Comparison of ENCODE assay signal across 7 mouse cellular contexts in genomic region chr16:22430211-22430951, GRCm38 (mm10). TPM values are rescaled to one million over a fixed set of nuclear protein-coding genes. Genes with fewer than 3 reads are reported as not detected.
DNase-seq lines count a peak whose midpoint lies in the region; ATAC-seq and TF ChIP-seq lines count a peak whose summit lies in the region.

No protein-coding gene starts in this region.

- TF ChIP-seq EP300 in liver, postnatal 0 days (IDR thresholded peaks at IDR 0.05; ENCODE audit: low read depth), result no peak

- H3K4me1 ChIP-seq in neural tube, embryonic 11.5 days (ENCODE audit: control insufficient read depth, insufficient read depth, low read length), result peaks cover 17% of the 10 kb centered on the region
- H3K4me1 ChIP-seq in hindbrain, embryonic 16.5 days (ENCODE audit: control insufficient read depth, insufficient read depth, low read depth, low read length), result peaks cover 37% of the 10 kb centered on the region
- peaks cover 29% of the 10 kb centered on the region for H3K4me1 ChIP-seq in neural tube, embryonic 14.5 days (ENCODE audit: control insufficient read depth, insufficient read depth, low read length)
- H3K4me1 ChIP-seq in liver, postnatal 0 days (ENCODE audit: insufficient read depth), result peaks cover 15% of the 10 kb centered on the region

- WGBS in neural tube, embryonic 11.5 days, result 71% methylated on average over 16 of the region's 16 CpGs
- 40% methylated on average over 16 of the region's 16 CpGs for WGBS in hindbrain, embryonic 16.5 days
- WGBS in neural tube, embryonic 14.5 days, result 34% methylated on average over 16 of the region's 16 CpGs
- WGBS in liver, postnatal 0 days (ENCODE audit: insufficient replicate concordance), result 76% methylated on average over 16 of the region's 16 CpGs

- TF ChIP-seq CTCF in liver, postnatal 0 days (IDR thresholded peaks at IDR 0.05; ENCODE audit: low read depth), result no peak

- no peak overlapping the region for H3K4me3 ChIP-seq in neural tube, embryonic 11.5 days (ENCODE audit: low read depth, low read length)
- no peak overlapping the region for H3K4me3 ChIP-seq in hindbrain, embryonic 16.5 days (ENCODE audit: low read length)
- no peak overlapping the region for H3K4me3 ChIP-seq in neural tube, embryonic 14.5 days (ENCODE audit: low read depth, low read length)
- no peak overlapping the region for H3K4me3 ChIP-seq in liver, postnatal 0 days (ENCODE audit: low read depth, low read length)

- 0 out of 2 replicates have a peak overlapping the region, but pooled peaks have one; percentile 1 for H3K27ac ChIP-seq in neural tube, embryonic 11.5 days (ENCODE audit: low read depth, low read length)
- peak overlapping the region; percentile 61 for H3K27ac ChIP-seq in hindbrain, embryonic 16.5 days (ENCODE audit: low read depth, low read length)
- peak overlapping the region; percentile 63 for H3K27ac ChIP-seq in neural tube, embryonic 14.5 days (ENCODE audit: low read depth, low read length)
- H3K27ac ChIP-seq in liver, postnatal 0 days (ENCODE audit: low read depth), result no peak overlapping the region

- no peaks in the 10 kb centered on the region for H3K36me3 ChIP-seq in neural tube, embryonic 11.5 days (ENCODE audit: control insufficient read depth, insufficient read depth, low read length)
- no peaks in the 10 kb centered on the region for H3K36me3 ChIP-seq in hindbrain, embryonic 16.5 days (ENCODE audit: control insufficient read depth, insufficient read depth, low read length)
- no peaks in the 10 kb centered on the region for H3K36me3 ChIP-seq in neural tube, embryonic 14.5 days (ENCODE audit: control insufficient read depth, insufficient read depth, low read length)
- no peaks in the 10 kb centered on the region for H3K36me3 ChIP-seq in liver, postnatal 0 days (replicated peaks; ENCODE audit: insufficient read depth, low read length)

- H3K9ac ChIP-seq in neural tube, embryonic 11.5 days (ENCODE audit: low read length), result no peak overlapping the region
- no peak overlapping the region for H3K9ac ChIP-seq in hindbrain, embryonic 16.5 days (ENCODE audit: low read depth, low read length)
- no peak overlapping the region for H3K9ac ChIP-seq in neural tube, embryonic 14.5 days (replicated peaks; ENCODE audit: low read depth, low read length)
- H3K9ac ChIP-seq in liver, postnatal 0 days (replicated peaks), result no peak overlapping the region

- ATAC-seq in neural tube, embryonic 11.5 days (ENCODE audit: insufficient read depth, low FRiP score, low TSS enrichment), result no peak
- no peak for ATAC-seq in hindbrain, embryonic 16.5 days
- ATAC-seq in neural tube, embryonic 14.5 days (ENCODE audit: low read depth), result no peak
- no peak for ATAC-seq in liver, postnatal 0 days

- DNase-seq in neural tube, embryonic 11.5 days (ENCODE audit: low spot score), result no peak
- no peak for DNase-seq in neural tube, embryonic 10.5 days (ENCODE audit: extremely low spot score, low spot score)
- peak; percentile 54 to 81 for DNase-seq in cerebellum, postnatal 4 days (ENCODE audit: low spot score in 2 of 2)
- no peak for DNase-seq in liver, postnatal 0 days
- no peak for DNase-seq in kidney, adult 11 months

- H3K27me3 ChIP-seq in neural tube, embryonic 11.5 days (ENCODE audit: control insufficient read depth, insufficient read depth, low read length), result no peaks in the 10 kb centered on the region
- peaks cover 5% of the 10 kb centered on the region for H3K27me3 ChIP-seq in hindbrain, embryonic 16.5 days (replicated peaks; ENCODE audit: control insufficient read depth, insufficient read depth, low read length)
- no peaks in the 10 kb centered on the region; the same call in 1 of the 2 replicates for H3K27me3 ChIP-seq in neural tube, embryonic 14.5 days (ENCODE audit: control insufficient read depth, insufficient read depth, low read length)
- no peaks in the 10 kb centered on the region for H3K27me3 ChIP-seq in liver, postnatal 0 days (ENCODE audit: insufficient read depth, low read length)

- no peaks in the 10 kb centered on the region for H3K9me3 ChIP-seq in neural tube, embryonic 11.5 days (ENCODE audit: control insufficient read depth, low read length)
- no peaks in the 10 kb centered on the region for H3K9me3 ChIP-seq in hindbrain, embryonic 16.5 days (ENCODE audit: control insufficient read depth, low read length)
- H3K9me3 ChIP-seq in neural tube, embryonic 14.5 days (ENCODE audit: control insufficient read depth, low read length), result no peaks in the 10 kb centered on the region
- H3K9me3 ChIP-seq in liver, postnatal 0 days (ENCODE audit: low read length), result no peaks in the 10 kb centered on the region

- no peak overlapping the region for H3K4me2 ChIP-seq in neural tube, embryonic 11.5 days (ENCODE audit: low read depth)
- H3K4me2 ChIP-seq in hindbrain, embryonic 16.5 days (ENCODE audit: low read length), result peak overlapping the region; percentile 28
- H3K4me2 ChIP-seq in neural tube, embryonic 14.5 days (ENCODE audit: low read depth, low read length), result 0 out of 2 replicates have a peak overlapping the region, but pooled peaks have one; percentile 4
- H3K4me2 ChIP-seq in liver, postnatal 0 days (ENCODE audit: low read depth, low read length), result no peak overlapping the region

RNA-seq across cellular contexts. Expression of gene Etv5, which starts 9.1 kb away (rescaled TPM):
- polyA plus RNA-seq in neural tube, embryonic 11.5 days (2014; fragmentation: Nextera tagmentation; extraction: Ambion mirVana), result 18.8 and 19.5 TPM in 2 replicates
- polyA plus RNA-seq in hindbrain, embryonic 16.5 days (2015; fragmentation: Nextera tagmentation; extraction: Ambion mirVana), result 29.9 and 35.5 TPM in 2 replicates
- polyA plus RNA-seq in neural tube, embryonic 14.5 days (2014; fragmentation: Nextera tagmentation; extraction: Ambion mirVana), result 18.3 and 26.1 TPM in 2 replicates
- polyA plus RNA-seq in liver, postnatal 0 days (2015; fragmentation: Nextera tagmentation; extraction: Ambion mirVana), result 2.6 and 2.7 TPM in 2 replicates

Comparison
In these comparisons a context has a peak if more than half of its experiments do, and no peak if none do; other contexts are left out.
1. H3K4me2 ChIP-seq: peak in hindbrain, embryonic 16.5 days (single experiment) and neural tube, embryonic 14.5 days (single experiment); none in neural tube, embryonic 11.5 days (single experiment) and liver, postnatal 0 days (single experiment).
2. DNase-seq: peak in cerebellum, postnatal 4 days (2 of 2); none in neural tube, embryonic 11.5 days (single experiment), neural tube, embryonic 10.5 days (single experiment), liver, postnatal 0 days (single experiment) and kidney, adult 11 months (single experiment).